Mouse (Mus musculus) small intestine, adult 2 months (tissue): ENCODE measurements at regions not wholly inside any gene's neighbourhood (a gene's known extent, or its start where the extent isn't known, plus 50 kb on each side); places are given as distances from the start of the nearest gene placed in this dataset.

Experiments used
- CTCF ChIP-seq: fragments of 200-500 bp; IDR thresholded peaks from 2 replicates; pipeline ENCODE4 v1.5.1; 2012; ENCODE audit warnings: low read depth, mild to moderate bottlenecking, control low read depth, inconsistent platforms, low read length, moderate library complexity, mixed read lengths; ENCODE audit not compliant: insufficient replicate concordance, insufficient read length; ENCODE audit errors: extremely low read depth
- POLR2A ChIP-seq: fragments of 200-500 bp; IDR thresholded peaks from 2 replicates; pipeline ENCODE4 v1.6.1; 2012; ENCODE audit warnings: low read depth, mild to moderate bottlenecking, control low read depth, inconsistent platforms, low read length, moderate library complexity

GRCm38 (mm10) chr9:115604450-115604849 lies 294.2 kb upstream of the Stt3b start:
- TF ChIP-seq CTCF (no peak), POLR2A (no peak)
